Mouse (Mus musculus): ENCODE data around the gene Sgk2.

DNA sequence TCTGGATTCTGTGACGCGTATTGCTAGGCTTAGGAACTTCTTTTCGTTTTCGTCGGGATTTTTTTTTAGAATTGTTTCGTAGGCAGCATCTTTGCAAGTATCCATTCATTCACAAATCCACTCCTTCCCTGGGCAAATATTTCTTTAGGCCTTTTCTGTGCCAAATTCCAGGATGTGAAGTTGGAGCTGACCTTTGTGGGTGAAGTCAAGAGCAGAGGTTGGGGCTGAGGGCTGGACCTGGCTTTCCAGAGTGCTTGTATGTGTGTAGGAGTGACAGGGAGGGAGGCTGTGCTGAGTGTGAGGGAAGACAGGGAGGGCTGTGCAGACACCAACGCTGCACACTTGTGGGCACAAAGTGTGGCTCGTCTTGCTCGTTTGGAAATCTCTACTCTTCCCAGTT is 69.5 kb downstream of the Sgk2 start:
- no peak for TF ChIP-seq CTCF (IDR thresholded peaks at IDR 0.05; ENCODE audit: insufficient read depth, low read length)
- no peak for TF ChIP-seq POLR2A (IDR thresholded peaks at IDR 0.05; ENCODE audit: borderline replicate concordance, extremely low read depth, low read depth, low read length)
